Mouse (Mus musculus) lung, embryonic 15.5 days (tissue): Measurements from ENCODE around the gene Fars2. TPM values are rescaled to one million over a fixed set of nuclear protein-coding genes. Genes with fewer than 3 reads are reported as not detected.
A peak's percentile ranks its signal among the peaks of the same experiment; 100 is the strongest.

ENCODE experiments used
- ATAC-seq: fragments of 200-750 bp; cut with Nextera tagmentation; 2 replicates; pipeline ENCODE4 v1.8.0; 2017; ENCODE audit warnings: moderate number of reproducible peaks, borderline replicate concordance; ENCODE audit not compliant: low FRiP score, low TSS enrichment; ENCODE audit errors: extremely low read depth
- H3K27ac ChIP-seq: fragments of 300-500 bp; sonication (generic); 2 replicates; pipeline ENCODE4 v1.5.1; 2015; ENCODE audit warnings: moderate library complexity, mild to moderate bottlenecking, inconsistent platforms
- H3K27me3 ChIP-seq: fragments of 300-500 bp; sonication (generic); 2 replicates; pipeline ENCODE4 v1.6.1; 2015; ENCODE audit warnings: inconsistent platforms
- H3K36me3 ChIP-seq: fragments of 300-500 bp; sonication (generic); 2 replicates; pipeline ENCODE4 v1.6.1; 2015; ENCODE audit warnings: inconsistent platforms
- H3K4me1 ChIP-seq: fragments of 300-500 bp; sonication (generic); 2 replicates; pipeline ENCODE4 v1.6.1; 2015; ENCODE audit warnings: inconsistent platforms
- H3K4me2 ChIP-seq: fragments of 300-500 bp; sonication (generic); 2 replicates; pipeline ENCODE4 v1.6.1; 2015; ENCODE audit warnings: inconsistent platforms, mild to moderate bottlenecking, moderate library complexity
- H3K4me3 ChIP-seq: fragments of 300-500 bp; sonication (generic); 2 replicates; pipeline ENCODE4 v1.5.1; 2015; ENCODE audit warnings: mild to moderate bottlenecking, inconsistent platforms
- H3K9ac ChIP-seq: fragments of 300-500 bp; sonication (generic); 2 replicates; pipeline ENCODE4 v1.6.1; 2015; ENCODE audit warnings: inconsistent platforms
- H3K9me3 ChIP-seq: fragments of 300-500 bp; sonication (generic); 2 replicates; pipeline ENCODE4 v1.6.1; 2016; ENCODE audit warnings: inconsistent platforms
- WGBS: fragments of 180-500 bp; shearing (Covaris S2); methylation state at CpG from one replicate; pipeline ENCODE4 v1.1.7; 2015; 5-methylcytosine and 5-hydroxymethylcytosine counted together
- polyA plus RNA-seq: library from polyadenylated mRNA; unstranded; fragments of >200 nt; fragmentation: Nextera tagmentation; extraction: Ambion mirVana; gene quantifications from 2 replicates; pipeline ENCODE4 v1.2.1, GENCODE M21; 2015

Fars2 gene
- polyA plus RNA-seq, 1 experiment from 2014 or later, result 37.3 TPM

DNA sequence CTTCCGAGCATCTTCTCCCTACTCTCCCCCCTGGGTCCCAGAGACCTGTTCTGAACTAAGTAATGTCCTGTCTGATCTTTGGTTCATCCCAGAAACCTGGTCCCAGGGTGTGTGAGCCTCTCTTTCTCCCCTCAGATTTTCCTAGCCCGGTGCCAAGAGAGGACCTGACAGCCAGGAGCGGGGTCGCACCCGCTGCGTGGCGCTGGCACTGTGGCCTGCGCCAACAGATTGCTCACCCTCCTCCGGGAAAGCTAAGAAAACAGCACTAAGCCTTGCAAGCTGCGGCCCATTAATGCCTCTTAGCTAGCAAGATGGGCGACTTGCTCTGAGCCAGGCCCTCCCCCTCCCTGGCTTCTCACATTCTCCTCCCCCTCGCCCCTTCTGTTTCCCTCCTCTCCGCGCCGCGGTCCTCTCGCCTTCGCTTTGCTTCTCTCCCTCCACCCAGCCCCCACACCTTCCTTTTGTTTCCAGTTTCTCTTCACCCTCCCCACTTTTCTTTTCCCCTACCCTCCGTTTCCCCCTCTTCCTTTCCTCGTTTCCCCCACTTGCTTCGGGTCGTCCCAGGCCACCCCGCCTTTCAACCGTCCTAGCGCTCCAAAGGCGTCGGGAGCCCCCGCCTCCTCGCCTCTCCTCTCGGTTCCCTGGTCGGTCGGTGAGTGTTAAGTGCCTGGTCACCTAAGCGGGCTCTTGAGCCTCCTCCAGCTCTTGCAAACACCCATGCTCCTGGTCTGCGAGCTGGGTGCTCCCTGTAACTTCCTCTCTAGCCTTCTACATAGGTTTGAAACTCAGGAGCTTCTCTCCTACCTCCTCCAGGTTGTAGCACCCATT is 610.0 kb downstream of the Fars2 start:
- peaks cover 36% of the 10 kb centered on the region for H3K4me1 ChIP-seq
- peak overlapping the region; percentile 58 for H3K4me2 ChIP-seq
- H3K9me3 ChIP-seq, result no peaks in the 10 kb centered on the region
- WGBS, result under 1% methylated on average over 34 of the region's 34 CpGs
- peaks cover 97% of the 10 kb centered on the region for H3K27me3 ChIP-seq
- no peak overlapping the region for H3K9ac ChIP-seq
- peak; percentile 10; the same call in 1 of the 2 replicates for ATAC-seq
- no peaks in the 10 kb centered on the region for H3K36me3 ChIP-seq
- peak overlapping the region; percentile 35 for H3K4me3 ChIP-seq
- H3K27ac ChIP-seq, result no peak overlapping the region

DNA sequence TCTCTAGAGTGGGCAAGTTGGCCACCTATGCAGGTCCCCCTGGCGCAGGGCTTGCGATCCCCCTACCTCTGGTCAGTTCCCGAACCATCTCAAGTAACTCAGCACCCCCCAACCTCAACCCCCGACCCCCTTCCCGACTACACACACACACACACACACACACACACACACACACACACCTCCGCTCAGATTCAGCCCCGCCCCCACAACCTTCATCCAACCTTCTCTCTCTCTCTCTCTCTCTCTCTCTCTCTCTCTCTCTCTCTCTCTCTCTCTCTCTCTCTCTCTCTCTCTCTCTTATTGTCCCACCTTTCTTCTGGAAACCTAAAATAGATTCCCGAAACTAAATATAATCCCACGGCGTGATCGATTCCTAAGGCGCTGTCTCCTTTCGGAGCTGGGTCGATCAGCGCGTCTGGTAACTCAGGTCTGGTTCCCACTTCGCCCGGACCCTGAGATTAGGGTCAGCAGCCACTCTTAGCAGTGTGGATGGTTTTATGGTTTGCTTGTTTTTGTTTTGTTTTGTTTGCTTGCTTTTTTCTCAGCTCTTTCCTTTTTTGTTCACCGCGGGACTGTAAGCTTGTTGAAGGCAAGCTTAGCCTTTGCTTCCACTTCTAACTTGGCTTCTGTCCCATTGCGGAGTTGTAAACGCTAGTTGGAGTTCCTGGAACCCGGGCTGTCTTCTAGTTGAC is 610.7 kb downstream of the Fars2 start:
- H3K27ac ChIP-seq, result no peak overlapping the region
- 2% methylated on average over 23 of the region's 23 CpGs for WGBS
- ATAC-seq, result no peak

DNA sequence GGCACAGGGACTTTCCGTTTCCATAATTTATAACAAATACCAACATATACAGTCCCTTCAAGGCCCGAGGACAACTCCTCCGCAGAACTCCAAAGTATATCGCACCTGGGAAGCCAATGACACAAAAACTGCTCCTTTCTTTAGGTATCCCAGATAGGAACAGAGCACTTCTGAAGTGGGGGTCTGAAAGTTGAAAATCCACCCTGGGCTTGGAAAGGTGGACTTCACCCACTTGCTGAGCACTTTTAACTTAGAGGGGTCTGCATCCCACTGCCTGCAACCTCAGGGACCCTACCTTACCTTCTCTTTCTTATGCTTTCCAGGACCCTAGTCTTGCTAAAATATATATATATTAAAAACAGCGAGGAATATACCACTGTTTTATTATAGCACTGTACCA is 611.3 kb downstream of the Fars2 start:
- WGBS, result 11% methylated on average over 5 of the region's 5 CpGs
- no peak for ATAC-seq
- no peaks in the 10 kb centered on the region for H3K36me3 ChIP-seq
- no peaks in the 10 kb centered on the region for H3K9me3 ChIP-seq
- H3K27me3 ChIP-seq, result peaks cover 97% of the 10 kb centered on the region
- no peak overlapping the region for H3K9ac ChIP-seq
- no peak overlapping the region for H3K4me2 ChIP-seq
- peaks cover 39% of the 10 kb centered on the region for H3K4me1 ChIP-seq
- no peak overlapping the region for H3K27ac ChIP-seq
- no peak overlapping the region for H3K4me3 ChIP-seq

More for the DNA sequence above, 610.7 kb downstream of the Fars2 start:
- Histone ChIP-seq H3K4me3 (peak overlapping the region; percentile 35), H3K9me3 (no peaks in the 10 kb centered on the region), H3K9ac (no peak overlapping the region), H3K4me2 (peak overlapping the region; percentile 58), H3K4me1 (peaks cover 39% of the 10 kb centered on the region), H3K27me3 (peaks cover 97% of the 10 kb centered on the region), H3K36me3 (no peaks in the 10 kb centered on the region)

DNA sequence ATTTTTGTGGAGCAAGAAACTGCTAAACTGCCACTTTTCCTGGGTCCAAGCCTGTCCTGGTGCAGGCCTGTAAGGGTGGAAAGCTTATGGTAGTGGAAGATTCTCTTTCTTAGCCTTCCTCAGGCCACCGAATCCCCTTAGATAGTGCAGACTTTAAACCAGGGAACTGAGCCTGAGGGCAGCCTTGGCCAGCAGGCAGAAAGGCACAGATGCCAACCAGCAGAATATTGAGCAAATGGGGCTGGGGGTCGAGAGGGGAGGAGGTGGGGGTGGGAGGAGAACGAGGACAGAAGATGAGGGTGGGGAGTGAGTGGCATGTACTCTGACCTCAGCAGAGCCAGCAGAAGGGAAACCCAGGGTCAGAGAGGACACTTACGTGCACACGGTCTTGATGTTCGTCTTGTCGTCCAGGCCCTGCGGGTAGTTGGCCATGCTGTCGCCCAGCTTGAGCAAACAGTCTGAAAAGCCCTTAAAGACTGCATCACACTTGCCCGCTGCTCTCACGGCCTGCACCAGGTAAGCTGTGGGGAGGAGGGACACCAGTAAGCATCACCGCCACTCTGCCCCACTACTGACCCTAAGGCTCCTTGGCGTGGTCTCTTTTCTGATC is 612.6 kb downstream of the Fars2 start:
- Histone ChIP-seq H3K27me3 (peaks cover 97% of the 10 kb centered on the region), H3K36me3 (no peaks in the 10 kb centered on the region), H3K9me3 (no peaks in the 10 kb centered on the region), H3K4me3 (no peak overlapping the region), H3K27ac (no peak overlapping the region), H3K4me2 (no peak overlapping the region), H3K4me1 (peaks cover 34% of the 10 kb centered on the region), H3K9ac (no peak overlapping the region)
- ATAC-seq, result no peak
- WGBS, result 8% methylated on average over 13 of the region's 13 CpGs

DNA sequence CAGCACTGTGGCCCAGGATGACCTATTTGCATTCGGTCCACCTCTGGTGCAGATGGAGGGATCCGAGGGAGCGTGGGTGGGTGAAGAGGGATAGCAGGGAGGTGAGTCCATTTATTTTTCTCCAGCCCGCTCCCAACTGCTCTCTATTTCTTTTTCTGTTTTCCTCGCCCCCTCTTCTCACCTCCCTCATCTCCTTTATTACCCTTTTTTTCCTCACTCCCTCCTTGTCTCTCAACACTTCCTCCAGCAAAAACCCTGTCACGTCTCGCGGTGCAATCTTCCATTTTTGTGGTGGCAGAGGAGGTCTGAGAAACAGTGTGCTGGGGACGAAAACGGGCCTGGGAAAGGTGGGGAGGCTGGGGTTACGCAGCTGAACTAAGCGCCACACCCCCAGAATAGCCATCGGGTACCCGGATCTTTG is 613.1 kb downstream of the Fars2 start:
- peaks cover 35% of the 10 kb centered on the region for H3K4me1 ChIP-seq
- H3K9ac ChIP-seq, result no peak overlapping the region
- 9% methylated on average over 14 of the region's 14 CpGs for WGBS
- no peak overlapping the region for H3K4me2 ChIP-seq
- no peaks in the 10 kb centered on the region for H3K9me3 ChIP-seq
- no peak overlapping the region for H3K27ac ChIP-seq
- no peaks in the 10 kb centered on the region for H3K36me3 ChIP-seq
- ATAC-seq, result no peak
- no peak overlapping the region for H3K4me3 ChIP-seq
- peaks cover 97% of the 10 kb centered on the region for H3K27me3 ChIP-seq

DNA sequence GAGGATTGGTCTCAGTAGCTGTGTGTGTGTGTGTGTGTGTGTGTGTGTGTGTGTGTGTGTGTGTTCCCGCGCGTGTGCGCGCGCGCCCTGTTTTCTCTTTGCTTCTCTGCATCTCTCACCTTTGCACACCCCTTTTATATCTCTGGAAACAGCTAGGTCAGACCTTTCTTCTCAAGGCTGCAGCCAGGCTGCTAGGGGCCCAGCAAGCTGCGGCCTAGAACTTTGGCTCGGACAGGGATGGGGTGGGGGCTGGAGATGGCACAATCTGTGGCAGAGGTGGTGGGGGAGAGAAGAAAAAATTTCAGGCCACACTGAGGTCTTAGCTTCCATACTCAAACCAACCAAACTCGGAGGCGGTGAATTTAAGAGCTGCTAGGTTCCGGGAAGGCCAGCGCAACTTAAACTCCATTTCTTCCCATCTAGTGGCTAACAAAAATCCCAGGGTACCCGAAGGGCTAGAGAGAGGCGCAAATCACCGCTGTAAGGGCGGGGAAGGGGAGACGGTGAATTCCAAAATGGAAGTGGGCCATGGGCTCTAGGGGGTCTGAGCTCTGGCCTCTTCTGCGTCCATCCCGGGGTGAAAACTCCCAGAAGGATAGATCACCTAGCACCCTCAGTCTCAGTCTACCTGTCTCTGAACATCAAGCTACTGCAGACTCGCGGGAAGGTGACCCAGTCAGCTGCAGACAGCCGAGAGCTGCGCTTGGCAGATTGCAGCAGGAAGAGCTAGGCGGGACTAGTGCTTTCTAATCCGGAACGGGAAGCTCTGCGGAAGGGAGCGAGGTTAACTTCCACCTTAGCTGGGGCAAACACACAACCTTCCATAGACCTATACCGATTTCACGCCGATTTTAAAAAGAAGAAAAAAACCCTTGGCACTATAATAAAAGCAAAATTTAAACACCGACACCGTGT is 614.1 kb downstream of the Fars2 start:
- Histone ChIP-seq H3K27me3 (peaks cover 98% of the 10 kb centered on the region), H3K27ac (no peak overlapping the region), H3K4me1 (peaks cover 42% of the 10 kb centered on the region), H3K4me3 (peak overlapping the region; percentile 29), H3K36me3 (no peaks in the 10 kb centered on the region), H3K4me2 (peak overlapping the region; percentile 53), H3K9me3 (no peaks in the 10 kb centered on the region), H3K9ac (no peak overlapping the region)
- no peak for ATAC-seq
- 3% methylated on average over 34 of the region's 34 CpGs for WGBS

DNA sequence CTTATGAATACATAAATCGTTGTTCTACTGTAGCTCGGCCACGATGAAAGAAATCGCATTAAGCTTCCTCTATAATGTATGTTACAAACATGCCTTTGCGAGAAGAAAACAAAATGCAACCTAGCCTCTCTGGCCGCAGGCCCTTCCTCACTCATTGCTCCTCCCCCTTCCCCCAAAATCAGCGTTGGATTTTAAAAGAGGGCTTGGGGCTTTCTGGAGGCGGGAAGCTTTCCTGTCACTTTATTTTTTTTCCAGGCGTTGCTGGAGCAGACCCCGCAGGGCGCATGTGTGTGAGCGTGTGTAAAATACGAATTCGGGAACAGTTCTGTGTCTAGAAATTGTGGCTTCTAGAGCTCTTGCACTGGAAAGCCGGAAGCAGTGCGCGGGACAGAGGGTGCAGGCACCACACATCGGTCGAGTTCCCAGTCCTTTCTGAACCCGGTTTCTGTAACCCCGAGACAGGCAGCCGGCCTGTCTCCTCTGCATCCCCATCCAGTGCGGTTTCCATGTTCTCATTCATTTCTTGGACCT is 614.8 kb downstream of the Fars2 start:
- Histone ChIP-seq H3K27me3 (peaks cover 96% of the 10 kb centered on the region), H3K4me3 (peak overlapping the region; percentile 29), H3K9me3 (no peaks in the 10 kb centered on the region), H3K27ac (no peak overlapping the region), H3K36me3 (no peaks in the 10 kb centered on the region), H3K4me2 (peak overlapping the region; percentile 53), H3K9ac (no peak overlapping the region), H3K4me1 (peaks cover 39% of the 10 kb centered on the region)
- under 1% methylated on average over 23 of the region's 23 CpGs for WGBS
- no peak for ATAC-seq

DNA sequence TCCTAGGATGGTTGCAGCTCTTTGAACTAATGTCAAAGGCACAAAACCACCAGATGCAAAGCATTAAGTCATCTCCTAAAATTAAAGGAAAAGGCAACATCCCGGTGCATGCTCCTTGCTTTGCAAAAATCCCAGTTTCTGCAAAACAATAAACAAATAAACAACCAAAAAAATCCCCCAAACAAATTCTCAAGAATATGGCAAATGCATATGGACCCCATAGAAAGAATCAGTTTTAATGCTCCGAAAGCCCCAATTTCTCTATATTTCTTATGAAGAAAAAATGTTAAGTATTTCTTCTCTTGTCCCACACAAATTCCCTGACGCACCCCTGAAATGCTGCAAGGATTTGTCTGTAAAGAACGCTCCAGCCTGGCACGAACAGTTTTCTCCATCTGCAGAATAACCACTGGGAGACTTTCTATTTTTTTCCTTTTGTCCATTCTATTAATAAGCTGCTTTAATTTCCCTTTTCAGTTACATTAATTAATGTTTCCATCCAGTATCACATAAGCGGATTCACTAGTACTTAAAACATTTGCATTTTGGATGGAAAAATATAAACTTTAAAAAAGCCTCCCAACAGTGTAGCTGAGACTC is 615.8 kb downstream of the Fars2 start:
- no peaks in the 10 kb centered on the region for H3K36me3 ChIP-seq
- H3K4me2 ChIP-seq, result no peak overlapping the region
- H3K27me3 ChIP-seq, result peaks cover 97% of the 10 kb centered on the region
- 9% methylated on average over 6 of the region's 6 CpGs for WGBS
- peaks cover 33% of the 10 kb centered on the region for H3K4me1 ChIP-seq
- H3K4me3 ChIP-seq, result no peak overlapping the region
- no peak overlapping the region for H3K27ac ChIP-seq
- no peaks in the 10 kb centered on the region for H3K9me3 ChIP-seq
- H3K9ac ChIP-seq, result no peak overlapping the region
- no peak for ATAC-seq

DNA sequence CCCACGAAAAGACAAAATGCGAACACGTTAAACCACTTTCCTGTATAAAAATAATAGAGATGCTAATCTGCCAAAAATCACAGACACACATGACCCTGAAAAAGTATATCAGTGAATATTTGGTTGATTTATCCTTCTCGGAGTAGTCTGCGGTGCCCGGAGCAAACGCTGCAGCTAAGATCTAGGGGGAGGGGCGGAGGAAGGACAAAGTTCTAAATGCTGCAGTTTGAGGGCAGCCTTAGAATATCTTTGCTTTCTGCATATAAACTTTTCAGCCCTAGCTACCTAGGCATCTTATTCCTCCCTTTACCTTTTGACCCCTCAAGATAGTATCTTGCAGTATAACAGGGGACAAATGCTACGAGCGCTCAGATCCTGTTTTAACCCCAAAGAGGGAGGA is 616.4 kb downstream of the Fars2 start:
- no peaks in the 10 kb centered on the region for H3K9me3 ChIP-seq
- H3K27ac ChIP-seq, result no peak overlapping the region
- H3K9ac ChIP-seq, result no peak overlapping the region
- no peaks in the 10 kb centered on the region for H3K36me3 ChIP-seq
- H3K4me3 ChIP-seq, result no peak overlapping the region
- ATAC-seq, result no peak
- peaks cover 93% of the 10 kb centered on the region for H3K27me3 ChIP-seq
- no peak overlapping the region for H3K4me2 ChIP-seq
- H3K4me1 ChIP-seq, result peaks cover 33% of the 10 kb centered on the region
- under 1% methylated on average over 10 of the region's 10 CpGs for WGBS

DNA sequence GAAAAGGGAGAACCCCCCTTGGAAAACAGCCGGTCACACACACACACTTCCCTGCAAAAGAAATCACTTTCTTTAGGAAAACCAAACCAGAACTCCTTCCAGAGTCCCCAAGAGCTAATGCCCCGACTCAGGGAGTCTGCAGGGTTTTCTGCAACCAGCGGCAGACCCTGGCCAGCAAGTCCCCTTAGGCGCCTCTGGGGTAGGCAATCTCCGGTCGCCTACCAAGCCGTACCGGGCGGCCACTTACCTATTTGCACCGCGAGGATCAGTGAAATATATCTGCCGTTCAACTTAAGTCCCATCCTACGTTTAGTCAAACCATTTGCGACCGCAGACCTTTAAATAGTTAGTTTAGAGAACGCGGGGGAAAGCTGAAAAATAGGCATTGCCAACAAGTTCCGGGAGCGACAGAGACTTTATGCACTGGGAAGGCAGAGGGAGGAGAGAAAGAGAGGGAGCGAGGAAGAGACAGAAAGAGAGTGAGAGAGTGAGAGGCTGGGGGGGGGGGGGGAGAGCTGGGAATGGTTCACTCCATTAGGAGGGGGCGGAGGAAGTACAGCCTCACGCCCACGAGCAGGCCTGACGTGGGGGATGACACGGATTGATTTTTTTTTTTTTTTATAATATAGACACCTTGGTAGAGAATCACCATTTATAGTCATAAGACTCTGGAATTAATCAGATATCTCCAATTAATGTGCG is 616.9 kb downstream of the Fars2 start:
- under 1% methylated on average over 26 of the region's 26 CpGs for WGBS
- peaks cover 33% of the 10 kb centered on the region for H3K4me1 ChIP-seq
- no peaks in the 10 kb centered on the region for H3K9me3 ChIP-seq
- no peak overlapping the region for H3K9ac ChIP-seq
- no peaks in the 10 kb centered on the region for H3K36me3 ChIP-seq
- ATAC-seq, result no peak
- peak overlapping the region; percentile 91; the same call in 1 of the 2 replicates for H3K4me2 ChIP-seq
- H3K4me3 ChIP-seq, result peak overlapping the region; percentile 49
- peaks cover 87% of the 10 kb centered on the region for H3K27me3 ChIP-seq
- H3K27ac ChIP-seq, result no peak overlapping the region
